Mouse (Mus musculus): ENCODE data around the gene Tnrc6b.
"Not testable (repeated sequence)": the region's sequence is repeated elsewhere in the genome, so short reads cannot be mapped to it uniquely, and the experiment has no call there.

The Tnrc6b gene

DNA sequence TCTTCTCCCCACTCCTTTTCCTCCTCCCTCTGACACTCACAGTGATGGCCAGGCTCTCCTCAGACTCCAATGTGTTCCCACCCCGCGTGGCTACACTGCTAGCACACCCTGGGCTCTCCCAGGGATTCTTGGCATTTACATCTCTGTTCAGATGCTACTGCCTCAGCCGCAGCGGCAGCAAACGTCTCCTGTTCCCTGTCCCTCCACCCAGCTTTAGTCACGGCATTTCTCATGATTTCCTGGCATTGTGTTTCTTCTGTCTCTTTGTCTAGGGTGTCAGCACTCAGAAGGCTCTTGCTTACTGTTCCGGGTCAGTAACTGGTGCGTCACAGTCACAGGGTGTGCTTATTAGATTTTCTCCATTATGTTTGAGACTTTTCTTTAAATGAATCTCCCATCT, 138.9 kb downstream of the Tnrc6b start:
- ATAC-seq (ENCODE audit: low TSS enrichment), result peak; percentile 44; the same call in 1 of the 2 replicates

DNA sequence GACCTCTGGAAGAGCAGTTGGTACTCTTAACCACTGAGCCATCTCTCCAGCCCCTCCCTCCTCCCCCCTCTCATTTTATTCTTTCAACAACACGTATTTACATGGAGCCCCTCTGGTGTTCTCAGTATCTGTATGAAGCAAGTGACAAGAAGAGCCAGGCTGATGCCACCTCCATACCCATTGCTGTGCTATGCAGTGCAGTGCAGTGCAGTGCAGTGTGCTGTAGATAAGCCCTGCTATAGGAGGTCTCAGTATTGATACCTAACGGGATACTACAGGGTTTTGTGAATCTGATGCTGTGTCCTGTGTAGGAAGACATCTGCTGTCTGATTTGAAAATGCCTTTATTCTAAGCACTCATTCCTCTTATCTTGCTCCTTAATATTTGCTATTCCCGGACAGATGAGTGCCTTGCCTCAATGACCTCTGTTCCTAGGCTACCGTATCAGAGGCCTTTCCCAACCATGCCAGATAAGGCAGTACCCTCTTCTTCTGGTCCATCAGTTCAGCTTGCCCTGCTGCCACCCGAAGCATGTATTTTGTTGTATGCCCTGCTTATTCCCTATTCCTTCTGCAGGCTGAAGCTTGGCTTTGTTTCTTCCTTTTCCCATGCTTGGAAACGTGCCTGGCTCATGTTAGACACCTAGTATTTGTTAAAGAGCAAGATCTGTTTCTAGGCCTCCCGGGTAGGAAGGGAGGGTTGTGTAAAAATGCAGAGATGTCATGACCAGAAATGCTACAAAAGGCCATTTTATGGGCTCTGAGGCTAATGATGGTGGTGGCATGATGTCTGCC, 139.8 kb downstream of the Tnrc6b start:
- no peak for ATAC-seq (ENCODE audit: low TSS enrichment)

DNA sequence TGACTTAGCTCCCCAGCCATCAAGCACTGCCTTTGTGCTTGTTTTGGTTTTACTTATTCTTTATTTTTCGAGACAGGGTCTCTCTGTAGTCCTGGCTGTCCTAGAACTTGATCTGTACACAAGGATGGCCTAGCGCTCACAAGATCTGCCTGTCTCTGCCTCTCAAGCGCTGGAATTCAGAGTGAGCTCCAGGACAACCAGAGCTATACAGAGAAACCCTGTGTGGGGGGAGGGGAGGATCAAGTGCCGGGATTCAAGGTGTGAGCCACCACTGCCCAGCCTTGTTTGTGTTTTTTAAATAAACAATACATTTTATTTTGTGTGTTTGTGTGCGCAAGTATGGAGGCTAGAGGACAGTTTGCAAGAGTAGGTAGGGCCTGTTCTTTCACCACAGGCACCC, 141.0 kb downstream of the Tnrc6b start:
- no peak for ATAC-seq (ENCODE audit: low TSS enrichment)

DNA sequence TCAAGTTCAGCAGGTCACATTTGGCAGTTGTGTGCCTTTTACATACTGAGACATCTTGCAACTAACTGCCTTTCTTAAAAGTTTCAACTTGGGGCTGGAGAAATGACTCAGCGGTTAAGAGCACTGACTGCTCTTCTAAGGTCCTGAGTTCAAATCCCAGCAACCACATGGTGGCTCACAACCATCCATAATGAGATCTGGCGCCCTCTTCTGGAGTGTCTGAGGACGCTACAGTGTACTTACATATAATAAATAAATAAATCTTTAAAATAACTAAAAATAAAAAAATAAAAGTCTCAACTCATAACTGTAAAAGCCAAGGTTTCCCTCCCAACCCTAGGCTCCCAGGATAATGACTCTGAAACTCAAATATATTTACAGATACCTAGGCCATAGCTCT, 141.4 kb downstream of the Tnrc6b start:
- not testable (repeated sequence) for ATAC-seq (ENCODE audit: low TSS enrichment)

DNA sequence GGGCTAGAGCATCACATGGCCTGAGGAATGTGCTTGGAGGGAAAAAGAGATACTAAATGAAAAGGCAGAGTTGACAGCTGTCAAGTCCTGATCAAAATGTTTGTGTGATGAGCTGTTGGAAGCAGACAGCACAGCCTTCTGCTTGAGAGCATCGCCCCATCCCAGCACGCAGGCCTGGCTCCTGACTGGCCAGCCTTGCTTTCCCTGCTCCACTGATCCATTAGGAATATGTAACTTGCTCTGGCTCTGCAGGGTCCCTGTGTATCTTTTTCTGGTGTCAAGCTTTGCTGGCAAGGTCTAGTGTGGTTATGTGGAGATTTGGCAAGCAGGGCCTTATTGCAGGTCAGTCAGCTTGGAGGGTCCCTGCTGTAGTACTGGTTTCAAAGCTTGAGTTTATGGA, 148.3 kb downstream of the Tnrc6b start:
- ATAC-seq (ENCODE audit: low TSS enrichment), result no peak

DNA sequence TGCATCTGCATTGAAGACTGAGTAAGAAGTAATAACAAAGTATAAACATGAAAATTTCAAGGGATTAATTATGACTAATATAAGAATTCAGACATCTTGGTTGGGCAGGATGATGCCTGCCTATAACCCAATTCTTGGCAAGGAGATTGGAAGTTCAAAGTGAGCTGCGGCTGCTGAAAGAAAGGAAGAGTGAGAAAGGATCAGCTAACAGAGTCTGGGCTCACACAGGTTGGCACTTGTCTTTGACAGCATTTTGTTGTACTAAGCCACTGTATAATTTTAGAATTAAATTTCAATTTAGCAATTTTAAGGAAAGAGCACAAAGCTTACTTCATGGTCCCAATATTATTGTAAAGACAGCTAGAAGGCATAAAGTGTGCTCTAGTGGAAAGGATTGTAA, 150.2 kb downstream of the Tnrc6b start:
- ATAC-seq (ENCODE audit: low TSS enrichment), result no peak

DNA sequence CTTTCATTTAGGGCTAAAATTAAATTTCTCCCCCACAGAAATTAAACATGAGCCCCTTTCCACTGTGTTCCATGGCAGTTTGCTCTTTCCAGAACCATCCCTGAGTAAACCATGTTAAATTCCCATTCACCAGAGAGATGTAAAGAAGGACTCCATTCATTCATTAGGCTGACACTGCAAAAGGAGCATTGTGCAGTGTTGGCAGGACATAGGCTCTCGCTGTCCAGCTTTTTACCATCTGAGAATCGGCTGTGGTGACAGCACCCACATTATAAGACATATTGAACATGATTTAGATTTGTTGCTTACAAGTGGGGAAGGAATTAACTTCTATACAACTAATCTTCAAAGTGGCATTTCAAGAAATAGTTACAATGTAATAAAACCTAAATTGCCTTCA, 150.9 kb downstream of the Tnrc6b start:
- no peak for ATAC-seq (ENCODE audit: low TSS enrichment)

DNA sequence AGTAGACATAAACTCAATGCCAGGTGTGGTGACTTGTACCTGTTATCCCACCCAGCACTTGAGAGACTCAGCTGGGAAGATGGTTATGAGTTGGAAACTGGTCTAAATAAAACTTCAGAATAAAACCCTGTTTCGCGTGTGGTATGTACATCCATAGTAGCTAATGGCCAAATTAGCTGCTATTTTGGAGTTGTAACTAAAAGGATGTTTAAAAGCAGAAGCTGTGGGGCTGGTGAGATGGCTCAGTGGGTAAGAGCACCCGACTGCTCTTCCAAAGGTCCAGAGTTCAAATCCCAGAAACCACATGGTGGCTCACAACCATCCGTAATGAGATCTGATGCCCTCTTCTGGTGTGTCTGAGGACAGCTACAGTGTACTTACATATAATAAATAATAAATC, 157.5 kb downstream of the Tnrc6b start:
- ATAC-seq (ENCODE audit: low TSS enrichment), result not testable (repeated sequence)

DNA sequence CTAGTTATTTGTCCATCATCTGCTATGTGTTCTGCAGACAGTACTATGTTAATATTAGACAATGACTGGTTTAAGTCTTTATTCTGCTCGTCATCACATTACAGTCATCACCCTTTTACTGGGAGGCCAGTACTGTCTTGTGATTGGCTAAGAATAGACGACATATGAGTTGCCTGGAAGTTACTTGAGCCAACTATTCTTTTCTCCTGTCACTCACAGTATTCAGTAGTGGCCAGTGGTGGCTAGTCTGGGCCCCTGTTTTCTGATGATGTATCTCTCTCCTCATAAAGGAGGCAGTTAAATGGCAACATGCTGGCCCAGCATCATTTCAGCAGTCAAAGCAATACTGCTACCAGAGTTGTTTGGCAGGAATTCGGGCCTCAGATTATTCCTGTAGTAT, 163.6 kb downstream of the Tnrc6b start:
- no peak for ATAC-seq (ENCODE audit: low TSS enrichment)

DNA sequence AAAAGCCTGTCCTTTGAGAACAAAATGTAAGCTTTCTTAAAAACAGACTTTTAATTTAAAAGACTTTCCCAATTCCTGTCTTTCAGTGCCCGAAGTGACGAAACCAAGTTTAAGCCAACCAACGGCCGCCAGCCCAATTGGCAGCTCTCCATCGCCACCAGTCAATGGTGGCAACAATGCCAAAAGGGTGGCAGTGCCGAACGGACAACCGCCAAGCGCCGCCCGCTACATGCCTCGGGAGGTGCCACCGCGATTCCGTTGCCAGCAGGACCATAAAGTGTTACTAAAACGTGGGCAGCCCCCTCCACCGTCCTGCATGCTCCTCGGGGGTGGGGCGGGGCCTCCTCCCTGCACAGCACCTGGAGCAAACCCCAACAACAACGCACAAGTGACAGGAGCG, 165.1 kb downstream of the Tnrc6b start:
- no peak for ATAC-seq (ENCODE audit: low TSS enrichment)

DNA sequence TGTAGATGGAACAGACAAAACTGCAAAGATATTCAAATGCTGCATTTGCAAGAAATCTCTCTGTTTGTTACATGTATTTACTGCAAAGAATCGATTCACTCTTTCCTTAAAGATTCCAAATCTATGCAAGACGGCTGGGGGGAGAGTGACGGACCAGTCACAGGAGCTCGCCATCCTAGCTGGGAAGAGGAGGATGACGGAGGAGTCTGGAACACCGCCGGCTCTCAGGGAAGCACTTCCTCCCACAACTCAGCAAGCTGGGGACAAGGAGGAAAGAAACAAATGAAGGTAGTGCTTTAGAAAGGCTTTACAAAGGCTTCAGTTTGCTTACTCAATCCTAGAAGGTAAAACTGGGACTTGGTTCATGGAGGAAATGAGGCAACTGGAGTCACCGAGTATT, 173.0 kb downstream of the Tnrc6b start:
- ATAC-seq (ENCODE audit: low TSS enrichment), result peak; percentile 87; the same call in 1 of the 2 replicates

DNA sequence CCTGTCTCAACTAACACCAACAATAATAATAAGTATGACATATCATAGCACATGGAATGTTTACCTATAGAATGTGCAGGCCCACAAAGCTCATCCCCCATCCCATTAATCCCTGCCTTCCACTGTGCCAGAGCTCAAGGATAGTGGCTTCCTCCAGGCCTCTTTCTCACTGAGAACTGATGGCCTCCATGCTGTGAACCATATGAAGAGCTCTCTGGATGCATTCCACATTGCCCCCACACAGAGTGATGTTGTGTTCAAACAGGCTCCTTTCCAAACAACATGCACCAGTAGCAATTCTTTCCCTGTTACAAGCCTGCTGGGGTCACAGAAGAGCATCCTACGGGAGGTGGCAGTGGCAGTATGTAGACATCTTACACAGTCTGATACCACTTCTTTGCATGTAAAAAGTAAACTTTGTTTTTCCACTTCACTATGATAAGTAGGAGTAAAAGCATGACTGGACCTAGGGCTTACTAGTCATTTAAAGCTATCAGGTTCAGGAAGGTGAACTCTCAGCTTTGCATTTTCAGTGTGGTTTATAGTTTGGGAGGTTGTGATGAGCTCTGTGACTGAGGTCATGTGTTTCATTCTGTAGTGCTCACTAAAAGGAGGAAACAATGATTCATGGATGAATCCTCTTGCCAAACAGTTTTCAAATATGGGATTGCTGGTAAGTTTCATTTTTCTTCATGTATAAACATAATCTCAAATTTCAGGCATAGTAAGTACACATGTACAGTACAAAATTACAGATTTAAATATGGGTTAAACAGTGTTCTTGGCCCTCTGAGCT, 175.4 kb downstream of the Tnrc6b start:
- no peak for ATAC-seq (ENCODE audit: low TSS enrichment)

DNA sequence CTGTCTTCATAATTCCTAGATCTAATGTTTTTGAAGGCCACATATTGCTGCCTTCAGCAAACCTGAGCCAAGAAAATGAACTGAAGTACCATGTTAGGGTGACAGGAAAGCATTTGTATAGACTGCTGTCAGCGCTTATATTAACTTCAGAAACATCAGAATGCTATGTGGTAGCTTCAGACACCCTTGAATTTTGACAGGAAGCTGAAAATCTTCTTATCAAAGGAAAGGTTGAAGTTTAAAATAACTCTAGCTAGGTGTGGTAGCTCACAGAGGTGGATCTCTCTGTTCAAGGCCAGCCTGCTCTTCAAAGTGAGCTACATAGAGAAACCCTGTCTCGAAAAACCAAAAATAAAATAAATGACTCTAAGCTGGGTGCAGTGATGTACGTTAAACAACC, 181.2 kb downstream of the Tnrc6b start:
- ATAC-seq (ENCODE audit: low TSS enrichment), result no peak

DNA sequence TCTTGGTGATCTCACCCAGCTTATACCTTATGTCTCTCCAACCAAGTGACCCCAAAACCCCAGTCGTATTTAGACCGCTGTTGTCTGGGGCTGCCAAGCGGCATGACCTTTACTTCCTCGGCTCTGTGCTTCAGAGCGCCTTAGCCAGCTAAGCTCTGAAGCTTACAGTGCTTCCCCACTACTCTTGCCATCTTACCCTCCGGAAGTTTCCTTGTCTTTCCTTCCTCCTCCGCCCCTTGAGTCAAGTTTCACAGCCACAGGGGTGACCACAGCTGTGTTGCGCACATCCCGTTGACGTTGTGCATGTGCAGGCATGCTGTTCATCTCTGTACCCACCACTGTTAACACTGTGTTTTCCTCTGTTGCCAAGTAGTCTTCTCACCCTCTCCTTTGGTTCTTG, 185.6 kb downstream of the Tnrc6b start:
- no peak for ATAC-seq (ENCODE audit: low TSS enrichment)

DNA sequence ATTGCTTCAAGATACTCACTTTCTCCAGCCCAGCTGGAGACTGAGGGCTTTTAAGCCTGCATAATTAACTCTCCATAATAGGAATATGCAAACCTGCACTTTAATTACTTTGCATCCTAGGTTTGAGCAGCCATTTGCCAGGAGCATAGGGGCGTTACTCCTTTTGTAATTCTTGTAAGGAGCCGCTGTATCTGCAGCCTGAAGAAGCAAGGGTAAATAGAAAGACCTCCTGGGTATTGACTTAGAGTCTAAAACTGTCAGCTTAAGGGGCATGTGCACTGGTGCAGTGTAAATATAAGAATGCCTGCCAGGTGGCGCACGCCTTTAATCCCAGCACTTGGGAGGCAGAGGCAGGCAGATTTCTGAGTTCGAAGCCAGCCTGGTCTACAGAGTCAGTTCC, 186.8 kb downstream of the Tnrc6b start:
- no peak for ATAC-seq (ENCODE audit: low TSS enrichment)

DNA sequence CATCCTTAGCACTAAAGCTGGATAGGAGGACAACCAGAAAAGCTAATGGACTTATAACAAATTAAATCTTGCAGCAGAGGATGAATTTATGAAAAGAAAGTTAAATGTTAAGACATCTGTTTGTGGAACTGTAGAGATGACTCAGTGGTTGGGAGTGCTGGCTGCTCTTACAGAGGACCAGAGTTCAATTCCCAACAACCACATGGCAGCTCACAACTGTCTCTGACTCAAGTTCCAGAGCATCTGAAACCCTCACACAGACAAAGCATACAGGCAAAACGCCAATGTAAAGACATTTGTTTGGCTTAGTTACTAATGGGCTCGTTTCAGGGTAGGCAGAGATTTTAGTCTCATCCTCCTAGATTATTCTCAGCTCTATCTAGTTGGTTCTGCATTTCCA, 188.7 kb downstream of the Tnrc6b start:
- no peak for ATAC-seq (ENCODE audit: low TSS enrichment)

DNA sequence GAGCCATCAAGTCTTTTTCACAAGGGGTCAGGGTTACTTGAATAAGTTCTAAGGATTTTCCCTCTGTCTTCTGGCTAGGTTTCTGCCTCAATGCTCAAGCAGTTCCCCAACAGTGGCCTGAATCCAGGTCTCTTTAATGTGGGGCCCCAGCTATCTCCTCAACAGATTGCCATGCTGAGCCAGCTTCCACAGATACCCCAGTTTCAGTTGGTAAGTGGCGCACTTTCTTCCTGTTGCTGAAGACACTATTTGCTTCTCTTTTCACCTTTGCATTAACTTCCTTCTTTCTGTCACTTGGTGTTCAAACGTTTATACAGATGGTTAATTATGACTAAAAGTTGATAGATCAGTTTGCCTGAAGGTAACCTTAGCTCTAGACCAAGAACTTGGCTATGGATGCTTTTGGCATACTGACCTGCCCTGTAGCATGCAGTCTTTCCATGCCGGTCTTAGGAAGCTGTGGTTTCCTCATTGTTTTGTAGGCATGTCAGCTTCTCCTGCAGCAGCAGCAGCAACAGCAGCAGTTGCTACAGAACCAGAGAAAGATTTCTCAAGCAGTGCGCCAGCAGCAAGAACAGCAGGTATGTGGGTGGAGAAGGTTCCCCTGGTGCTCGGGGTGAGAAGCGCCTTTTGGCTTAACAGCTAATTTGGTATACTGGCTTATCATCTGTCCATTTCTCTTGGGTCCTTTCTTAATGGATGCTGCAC, 190.8 kb downstream of the Tnrc6b start:
- ATAC-seq (ENCODE audit: low TSS enrichment), result peak; percentile 67; the same call in 1 of the 2 replicates

DNA sequence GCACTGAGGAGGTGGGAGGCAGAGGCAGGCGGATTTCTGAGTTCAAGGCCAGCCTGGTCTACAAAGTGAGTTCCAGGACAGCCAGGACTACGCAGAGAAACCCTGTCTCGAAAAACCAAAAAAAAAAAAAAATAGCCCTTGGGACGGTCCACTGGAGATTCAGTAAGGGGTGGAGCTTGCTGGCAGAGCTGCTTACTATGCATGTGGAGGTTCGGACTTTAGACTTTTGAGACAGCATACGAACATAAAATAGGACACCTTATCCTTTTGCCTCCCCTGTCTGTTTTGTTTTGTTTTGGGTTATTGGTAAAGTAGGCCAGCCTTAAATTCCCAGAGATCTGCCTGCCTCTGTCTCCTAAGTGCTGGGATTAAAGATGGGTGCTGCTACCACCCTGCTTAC, 193.7 kb downstream of the Tnrc6b start:
- ATAC-seq (ENCODE audit: low TSS enrichment), result not testable (repeated sequence)

DNA sequence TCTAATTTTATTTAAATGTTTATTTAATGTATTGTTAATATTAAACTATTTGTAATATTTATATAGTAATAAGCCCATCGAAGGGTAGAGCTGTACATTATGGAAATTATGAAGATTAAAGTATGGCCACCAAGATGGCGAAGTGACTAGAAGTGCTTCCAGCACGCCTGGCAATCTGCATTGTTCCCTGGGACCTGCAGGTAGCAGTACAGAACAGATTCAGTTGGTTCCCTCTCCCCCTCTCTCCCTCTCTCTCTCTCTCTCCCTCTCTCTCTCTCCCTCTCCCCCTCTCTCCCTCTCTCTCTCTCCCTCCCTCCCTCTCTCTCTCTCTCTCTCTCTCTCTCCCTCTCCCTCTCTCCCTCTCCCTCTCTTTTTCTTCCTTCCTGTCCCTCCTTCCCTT, 199.1 kb downstream of the Tnrc6b start:
- ATAC-seq (ENCODE audit: low TSS enrichment), result no peak

DNA sequence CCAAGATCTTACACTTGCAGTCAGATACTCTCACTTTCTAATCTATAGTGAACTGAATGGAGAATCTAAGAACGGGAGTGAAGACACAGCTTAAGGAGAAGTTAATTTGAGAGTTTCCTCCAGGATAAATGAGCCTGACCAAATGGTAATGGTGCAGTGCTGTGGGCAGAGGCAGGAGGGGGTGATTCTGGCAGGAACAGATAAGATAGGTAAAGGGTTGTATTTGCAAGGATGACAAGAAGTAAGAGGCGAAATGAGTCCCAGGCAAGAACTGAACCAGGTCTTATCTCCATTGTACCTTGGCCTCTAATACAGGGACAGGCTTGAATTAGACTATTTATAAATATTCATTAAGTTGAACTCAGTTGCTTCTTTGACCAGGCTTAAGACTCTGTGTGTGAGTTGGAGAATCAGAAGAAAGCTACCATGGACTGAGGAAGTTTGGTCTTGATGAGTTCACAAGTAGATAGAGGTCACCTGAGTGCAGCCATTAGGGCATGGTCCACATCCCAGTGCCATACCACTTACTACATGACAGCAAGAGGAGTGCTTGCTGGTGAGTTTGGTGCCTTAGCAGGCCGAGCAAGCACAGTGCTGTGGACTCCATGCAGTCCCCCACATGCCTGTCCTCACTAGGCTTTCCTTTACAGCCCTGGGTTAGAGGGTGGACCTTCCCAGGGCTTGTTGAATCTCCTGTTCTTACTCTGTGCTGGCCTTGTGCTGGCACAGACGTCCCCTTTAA, 199.8 kb downstream of the Tnrc6b start:
- ATAC-seq (ENCODE audit: low TSS enrichment), result no peak

DNA sequence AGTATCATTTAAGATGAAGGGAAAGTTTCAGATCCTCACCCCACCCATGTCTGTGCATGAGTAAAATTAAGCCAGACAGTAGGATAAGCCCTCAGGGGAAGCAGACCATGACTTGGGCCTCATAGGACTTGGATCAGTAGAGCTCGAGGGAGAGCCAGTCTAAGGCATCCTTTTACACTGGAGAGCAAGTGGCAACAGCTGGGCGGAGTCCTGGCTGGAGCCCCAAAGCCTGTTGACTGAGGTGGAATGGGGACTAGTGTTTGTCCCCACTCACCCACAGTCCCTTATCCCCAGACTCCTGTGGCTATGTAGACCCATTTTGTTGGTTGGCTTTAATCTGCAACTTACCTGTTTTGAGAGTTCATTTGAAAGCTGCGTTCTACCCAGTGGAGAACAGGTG, 201.1 kb downstream of the Tnrc6b start:
- no peak for ATAC-seq (ENCODE audit: low TSS enrichment)

DNA sequence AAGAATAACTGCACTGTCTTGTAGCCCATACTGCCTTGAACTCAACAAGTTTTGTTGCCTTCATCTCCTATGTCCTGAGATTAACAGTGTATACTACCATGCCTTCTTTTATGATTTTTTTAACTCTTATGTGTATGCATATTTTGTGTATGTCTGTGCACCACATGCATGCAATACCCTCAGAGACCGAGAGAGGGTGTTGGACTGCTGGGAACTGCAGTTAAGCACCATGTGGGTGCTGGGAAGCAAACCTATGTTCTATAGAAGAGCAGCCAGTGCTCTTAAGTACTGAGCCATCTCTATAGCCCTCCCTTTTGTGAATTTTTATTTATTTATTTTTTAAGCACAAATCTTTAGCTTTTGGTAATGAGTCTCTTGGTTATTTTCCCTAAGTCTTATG, 202.7 kb downstream of the Tnrc6b start:
- no peak for ATAC-seq (ENCODE audit: low TSS enrichment)

Measured in frontal cortex, adult (tissue).